Mouse (Mus musculus) regulatory T cell (primary cell): ENCODE measurements around the gene Tprn.

ENCODE experiments used
- in situ Hi-C: fragments of 300-600 bp; cut with MboI, MseI; formaldehyde crosslinking; loops from one replicate; pipeline ENCODE4 v1.15.1; 2025; ENCODE audit warnings: high pct_unique_total_duplicates

Gene Tprn

DNA sequence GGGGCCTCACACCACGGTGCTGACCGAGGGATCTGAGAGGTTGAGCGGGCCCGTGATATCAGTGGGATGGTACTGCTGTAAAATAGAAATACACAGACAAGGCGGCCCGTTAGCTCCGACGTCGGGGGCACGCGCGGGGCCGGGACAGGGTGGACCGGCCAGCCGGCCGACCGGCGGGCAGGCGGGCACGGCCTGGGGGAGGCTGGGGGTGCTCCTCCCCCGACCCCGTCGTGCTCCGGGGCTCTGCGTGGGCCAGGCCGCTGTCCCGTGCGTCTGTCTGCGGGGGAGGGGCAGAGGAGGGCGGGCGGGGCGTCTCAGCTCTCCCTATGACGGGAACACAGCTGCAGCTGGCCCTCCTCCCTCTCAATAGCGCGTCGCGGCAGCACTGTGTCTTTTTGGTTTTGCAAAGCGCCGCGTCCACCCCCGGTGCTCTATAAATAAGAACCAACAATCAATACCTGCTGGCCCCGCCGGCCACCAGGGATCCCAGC is 29.7 kb downstream of the Tprn start:
- in situ Hi-C loops = no loop called here

- in situ Hi-C loops = no loop called here
These were observed 30.4 kb downstream of the Tprn start for GRCm38 (mm10) chr2:25292856-25293255.

GRCm38 (mm10) chr2:25293706-25294105 is 31.3 kb downstream of the Tprn start:
- in situ Hi-C loops = no loop called here

DNA sequence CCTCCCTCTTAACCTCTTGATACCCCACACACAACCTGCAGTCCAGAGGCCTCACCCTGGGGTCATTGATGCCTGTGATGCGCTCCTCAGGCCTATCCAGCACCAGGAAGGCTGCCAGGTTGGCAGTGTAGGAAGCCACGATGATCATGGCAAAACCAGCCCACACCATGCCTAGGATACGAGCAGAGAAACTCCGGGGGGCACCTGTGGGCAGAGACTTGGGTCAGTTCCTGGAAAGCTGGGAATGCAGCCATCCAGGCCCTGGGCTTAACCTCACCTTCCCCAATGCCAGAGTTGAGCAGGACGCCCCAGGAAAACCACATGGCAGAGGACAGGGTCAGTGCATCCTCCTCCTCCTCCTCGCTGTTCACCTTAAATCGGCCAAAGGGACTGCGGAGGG is 34.7 kb downstream of the Tprn start:
- in situ Hi-C loops = no loop called here

GRCm38 (mm10) chr2:25298046-25298445 is 35.6 kb downstream of the Tprn start:
- in situ Hi-C loops = no loop called here

DNA sequence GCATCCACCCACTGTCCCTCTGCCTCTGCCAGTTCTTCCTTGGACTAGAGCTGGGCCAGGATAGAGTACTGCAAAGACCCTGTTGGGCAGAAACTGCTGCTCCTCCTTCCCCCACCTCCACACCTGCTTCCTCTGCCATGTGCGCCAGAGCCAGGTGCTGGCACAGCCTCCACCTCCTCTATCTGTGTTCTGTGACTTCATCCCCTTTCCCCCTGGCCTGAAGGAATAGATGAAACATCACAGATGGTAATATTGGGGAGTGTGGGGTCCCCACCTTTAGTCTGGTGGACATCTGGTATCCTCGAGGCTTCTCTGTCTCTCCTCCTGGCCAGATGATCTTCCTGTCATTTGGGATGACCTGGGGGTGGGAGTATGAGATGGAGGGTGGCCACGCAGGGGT is 41.0 kb downstream of the Tprn start:
- in situ Hi-C loops = no loop called here

DNA sequence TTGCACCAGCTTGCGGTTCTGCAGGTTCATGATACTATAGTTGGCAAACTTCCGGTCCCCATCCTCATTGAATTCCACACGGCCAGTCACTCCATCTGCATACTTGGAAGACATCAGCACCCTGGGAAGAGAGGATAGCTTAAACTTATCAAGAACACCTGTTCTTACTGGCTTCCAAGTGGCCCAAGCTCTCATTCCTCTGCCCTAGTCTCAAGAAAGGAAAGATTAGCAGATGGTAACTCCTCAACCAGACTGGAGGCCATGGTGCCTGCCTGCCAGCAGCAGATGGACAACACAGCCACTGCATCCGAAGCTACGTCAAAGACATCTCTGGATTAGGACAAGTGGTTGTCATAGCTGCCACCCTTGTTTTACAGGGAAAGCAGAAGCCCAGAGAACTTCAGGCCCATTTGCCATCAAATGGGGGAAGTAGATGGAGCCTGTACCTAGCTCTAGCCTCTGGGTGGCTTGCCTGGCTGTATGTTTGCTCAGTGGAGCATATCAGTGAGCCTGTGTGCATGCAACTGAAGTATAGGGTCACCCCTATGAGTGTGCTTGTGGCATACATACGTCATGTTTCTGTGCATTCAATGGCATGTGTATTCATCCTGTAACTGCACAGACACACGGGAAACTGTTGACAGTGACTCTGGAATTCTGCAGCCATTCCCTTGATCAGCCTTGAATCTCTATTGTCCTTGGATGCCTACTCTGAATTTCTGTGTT is 41.7 kb downstream of the Tprn start:
- in situ Hi-C loops = no loop called here

DNA sequence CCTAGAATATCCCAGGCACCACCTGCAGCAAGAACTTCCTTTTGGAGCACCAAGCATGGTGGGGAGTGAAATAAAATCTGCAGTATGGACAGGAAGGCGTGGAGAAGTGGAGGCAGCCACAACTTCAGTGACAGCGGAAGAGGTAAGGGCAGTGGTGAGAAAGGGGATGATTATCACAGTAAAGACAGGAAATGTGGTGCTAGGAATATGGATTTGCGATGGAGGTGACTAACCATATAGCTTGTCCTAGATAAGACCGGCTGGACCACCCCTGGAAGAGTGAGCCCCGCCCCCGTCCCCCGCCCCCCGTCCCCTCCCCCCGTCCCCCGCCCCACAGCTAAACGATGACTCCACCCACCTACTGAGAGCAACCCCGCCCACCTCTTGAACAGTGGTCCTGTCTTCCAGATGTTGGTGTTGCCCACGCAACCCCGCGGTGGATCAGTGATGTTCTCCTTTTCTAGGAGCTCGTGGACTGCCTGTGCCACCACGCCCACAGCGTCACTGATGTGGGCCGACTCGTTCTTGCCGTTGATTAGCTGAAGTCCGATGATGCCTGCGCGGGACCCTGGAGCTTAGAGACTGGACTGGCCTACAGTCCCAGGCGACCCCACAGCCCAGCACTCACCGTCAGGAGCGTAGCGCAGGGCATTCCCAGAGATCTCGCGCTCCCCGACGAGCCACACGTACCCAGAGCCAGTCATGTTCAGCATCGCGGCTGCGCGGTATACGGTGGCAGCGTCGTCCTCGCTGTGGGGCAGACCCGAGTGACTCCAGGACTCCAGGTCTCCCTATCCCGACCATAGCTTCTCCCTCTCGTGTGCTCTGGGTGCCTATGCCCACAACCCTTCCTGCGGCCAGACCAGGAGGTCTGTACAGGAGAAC is 42.5 kb downstream of the Tprn start:
- in situ Hi-C loops = no loop called here

- in situ Hi-C loops = no loop called here
These were observed 43.4 kb downstream of the Tprn start for GRCm38 (mm10) chr2:25305587-25306359.

GRCm38 (mm10) chr2:25310180-25310579 is 47.8 kb downstream of the Tprn start:
- in situ Hi-C loops = no loop called here

DNA sequence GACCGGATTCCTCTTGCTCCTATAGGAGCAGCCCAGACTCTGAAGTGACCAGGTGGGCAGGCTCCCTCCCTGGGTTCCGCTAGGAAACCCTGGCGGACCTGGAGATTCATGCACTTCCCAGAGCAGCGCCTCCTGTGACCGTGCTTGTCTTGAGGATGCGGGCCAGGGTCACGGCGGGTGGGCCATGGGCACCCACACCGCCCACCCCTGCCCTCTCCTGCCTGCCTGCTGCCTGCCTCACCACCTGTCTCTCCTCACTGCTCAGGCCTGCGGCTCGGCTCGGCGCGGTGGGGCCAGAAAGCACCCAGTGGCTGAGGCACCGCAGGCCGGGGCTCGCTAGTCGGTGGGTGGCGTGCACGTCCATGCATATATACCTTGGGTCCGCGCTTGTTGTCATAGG is 48.6 kb downstream of the Tprn start:
- in situ Hi-C loops = no loop called here

- in situ Hi-C loops = no loop called here
These were observed 49.1 kb downstream of the Tprn start for GRCm38 (mm10) chr2:25311491-25311891.

DNA sequence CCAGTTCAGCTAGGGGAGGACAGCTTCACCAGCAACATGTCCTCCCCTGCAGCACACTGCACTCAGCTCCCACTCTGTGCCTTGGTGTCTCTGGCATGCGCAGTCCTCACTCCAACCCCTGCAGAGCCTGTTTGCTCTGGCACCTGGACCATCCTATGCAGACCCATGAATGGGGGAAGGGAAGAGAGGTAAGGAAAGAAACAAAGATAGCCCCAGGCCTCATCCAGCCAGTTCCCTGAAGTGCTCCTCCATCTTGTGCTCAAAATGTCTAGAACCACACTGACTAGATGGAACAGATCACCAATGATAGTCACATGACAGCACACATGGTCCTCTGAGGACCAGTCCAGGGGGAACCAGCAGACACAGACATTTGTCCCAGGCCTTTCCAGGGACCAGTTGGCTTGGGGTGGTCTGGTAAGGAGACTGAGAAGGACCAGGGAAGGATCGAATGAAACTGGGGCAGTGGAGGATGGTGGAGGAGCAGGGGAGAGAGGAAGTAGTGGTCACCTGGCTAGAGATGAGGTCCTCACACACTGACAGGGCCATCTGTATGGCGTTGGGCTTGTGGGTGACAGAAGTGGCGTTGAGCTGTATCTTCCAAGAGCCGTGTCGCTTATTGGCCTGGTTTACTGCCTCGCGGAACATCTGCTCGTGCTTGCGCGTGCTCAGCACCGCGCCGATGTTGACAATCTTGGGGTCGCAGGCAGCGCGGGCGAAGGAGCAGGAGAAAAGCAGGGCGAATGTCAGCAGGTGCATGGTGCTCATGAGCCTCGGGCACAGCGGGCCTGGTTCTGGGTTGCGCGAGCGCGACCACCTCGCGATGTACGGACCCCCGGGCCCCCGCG is 55.9 kb downstream of the Tprn start:
- in situ Hi-C loops = no loop called here

- in situ Hi-C loops = no loop called here
These were observed 56.8 kb downstream of the Tprn start, which contains the start of gene Grin1 for GRCm38 (mm10) chr2:25318971-25319773. TSS of gene Grin1 (minus strand) at chr2:25319187.
